Mouse (Mus musculus) hematopoietic stem cell, adult 5-6 weeks (primary cell): ENCODE results near the gene Zfp977. TPM values are rescaled to one million over a fixed set of nuclear protein-coding genes. Genes with fewer than 3 reads are reported as not detected.
"Not testable (repeated sequence)": the region's sequence is repeated elsewhere in the genome, so short reads cannot be mapped to it uniquely, and the experiment has no call there.

Experiments
- ATAC-seq, 2 experiments: fragments of 125-278 bp in 1 of 2; replicated peaks in 1 of 2; 2 replicates each; pipeline ENCODE4 v1.8.0; 2016 to 2017; ENCODE audit warnings: inconsistent platforms in 2 of 2, mild to moderate bottlenecking in 2 of 2, moderate number of reproducible peaks in 2 of 2, low read depth in 1 of 2, moderate TSS enrichment in 1 of 2; ENCODE audit not compliant: low FRiP score in 2 of 2, poor library complexity in 2 of 2, severe bottlenecking in 2 of 2, insufficient read depth in 1 of 2, low TSS enrichment in 1 of 2
- total RNA-seq: library from RNA; stranded (forward); fragments of 172-1452, 232-1000 nt; gene quantifications from 2 replicates; pipeline ENCODE4 v1.2.3, GENCODE M21; 2017

Zfp977 gene
- total RNA-seq, result 0.50 and 1.2 TPM in 2 replicates

DNA sequence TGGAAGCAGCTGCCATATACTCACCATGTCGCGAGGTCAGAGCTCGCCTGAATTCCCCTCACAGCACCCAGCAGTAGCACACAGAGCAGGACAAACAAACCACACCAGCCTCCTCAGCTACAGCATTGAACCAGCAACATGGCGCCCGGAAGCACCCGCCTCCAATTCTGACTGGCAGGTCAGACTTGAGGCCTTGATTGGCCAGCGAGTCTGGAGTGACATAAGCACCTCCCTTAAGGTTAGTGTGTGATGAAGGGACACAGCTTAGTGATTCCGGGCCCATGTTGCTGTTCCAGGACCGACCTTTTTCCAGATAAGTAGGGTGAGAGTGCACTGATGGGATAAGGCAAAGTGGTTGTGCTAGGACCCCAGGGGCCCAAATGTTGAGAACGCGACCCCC, at the start of gene Zfp977:
Zfp977 (minus strand) TSS at position 135 of the 400 bp plus-strand sequence.
- ATAC-seq, result not testable (repeated sequence)

DNA sequence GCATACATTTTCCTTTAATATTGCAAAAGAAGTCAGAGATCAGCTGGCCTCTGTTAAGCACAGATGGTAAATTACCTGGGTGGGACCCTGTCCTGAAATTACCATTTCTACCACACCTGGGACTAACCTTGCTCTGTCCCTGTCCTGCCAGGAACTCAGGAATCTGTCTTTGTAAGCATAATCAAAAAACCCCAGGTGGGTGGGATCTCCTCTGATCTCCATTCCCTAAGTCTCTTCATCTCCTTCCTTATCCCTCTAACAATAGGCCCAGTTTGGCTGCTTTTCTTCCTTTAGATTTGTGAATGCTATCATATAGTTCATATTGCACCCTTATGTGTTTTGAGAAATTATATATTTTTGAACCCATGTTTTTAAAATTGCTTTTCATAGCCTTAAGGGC, 38.7 kb upstream of the Zfp977 start:
- not testable (repeated sequence) for ATAC-seq

DNA sequence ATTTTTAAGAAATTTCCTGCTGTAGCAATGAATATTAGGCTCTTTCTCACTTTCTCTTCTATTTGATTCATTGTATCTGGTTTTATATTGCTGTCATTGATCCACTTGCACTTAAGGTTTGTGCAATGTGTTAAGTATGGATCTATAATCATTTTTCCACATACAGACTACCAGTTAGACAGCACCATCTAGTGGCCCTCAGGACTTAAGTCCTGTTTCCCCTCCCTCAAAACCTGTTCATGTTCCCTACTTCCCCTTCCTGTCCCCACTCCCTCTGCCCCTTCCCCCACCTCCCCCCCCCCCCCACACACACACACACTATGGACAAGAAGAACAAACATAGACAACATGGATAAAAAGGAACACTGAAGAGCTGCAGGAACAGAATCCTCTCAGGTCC, 3.3 kb upstream of the Zfp977 start:
- ATAC-seq, result not testable (repeated sequence)

DNA sequence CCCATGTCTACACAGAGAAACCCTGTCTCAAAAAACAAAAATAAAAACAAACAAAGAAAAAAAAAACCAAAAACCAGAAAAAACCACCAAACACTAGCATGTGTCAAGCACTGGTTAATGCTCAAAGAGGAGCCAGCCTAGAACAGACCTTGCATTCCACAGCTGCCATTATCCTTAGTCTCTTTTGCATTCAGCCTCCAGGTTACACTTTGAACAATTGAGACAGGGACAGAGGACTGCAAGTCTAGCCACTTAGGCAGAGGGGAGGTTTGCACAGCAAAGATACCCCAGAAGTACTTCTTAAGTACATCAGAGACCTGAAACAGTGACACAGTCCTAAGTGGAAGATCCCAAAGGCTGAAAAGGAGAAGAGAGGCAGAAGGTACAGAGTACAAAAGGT, 1.0 kb downstream of the Zfp977 start:
- not testable (repeated sequence) for ATAC-seq

DNA sequence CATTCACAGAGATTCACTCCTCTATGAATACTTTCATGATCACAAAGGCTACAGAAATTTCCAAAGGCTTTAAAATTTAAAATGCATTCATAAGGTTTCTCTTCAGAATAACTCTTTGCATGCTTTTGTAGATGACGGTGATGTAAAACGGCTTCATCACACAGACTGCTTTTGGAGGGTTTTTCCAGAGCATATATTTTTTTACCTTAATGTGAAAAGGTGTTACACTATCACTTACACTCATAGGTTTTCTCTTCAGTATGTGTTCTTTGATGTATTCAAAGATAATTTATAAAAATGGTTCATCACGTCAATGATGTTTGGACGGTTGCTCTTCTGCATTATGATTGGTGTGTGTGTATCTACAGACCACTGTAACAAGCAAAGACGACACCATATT, 13.9 kb downstream of the Zfp977 start, which contains the start of gene Gm21028:
Gm21028 (minus strand) TSS at position 101 of the 400 bp plus-strand sequence.
- no peak for ATAC-seq

DNA sequence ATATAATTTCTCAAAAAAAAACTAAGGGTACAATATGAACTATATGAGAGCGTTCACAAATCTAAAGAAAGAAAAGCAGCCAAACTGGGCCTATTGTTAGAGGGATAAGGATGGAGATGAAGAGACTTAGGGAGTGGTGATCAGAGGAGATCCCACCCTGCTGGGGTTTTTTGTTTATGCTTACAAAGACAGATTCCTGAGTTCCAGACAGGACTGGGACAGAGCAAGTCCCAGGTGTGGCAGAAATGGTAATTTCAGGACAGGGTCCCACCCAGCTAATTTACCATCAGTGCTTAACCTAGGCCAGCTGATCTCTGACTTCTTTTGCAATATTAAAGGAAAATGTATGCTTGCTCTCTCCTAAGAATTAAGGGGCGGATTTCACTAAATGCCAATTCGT, 40.6 kb downstream of the Zfp977 start:
- ATAC-seq, result no peak

Other genes starting within 250 kb of the Zfp977 start
- gene 4933421I07Rik, start 144.4 kb downstream of the Zfp977 start, total RNA-seq, result not detected in 2 replicates
- 58.7 and 67.5 TPM in 2 replicates for gene Zfp141, start 86.8 kb downstream of the Zfp977 start, total RNA-seq
- gene Gm21028, start 14.0 kb downstream of the Zfp977 start, total RNA-seq, result not detected in 2 replicates
- 11.6 and 13.9 TPM in 2 replicates for gene Zfp976, start 50.0 kb upstream of the Zfp977 start, total RNA-seq
- 11.4 and 14.6 TPM in 2 replicates for gene Zfp975, start 100.2 kb upstream of the Zfp977 start, total RNA-seq
- not detected in 2 replicates for gene Gm17067, start 134.5 kb upstream of the Zfp977 start, total RNA-seq
- gene Vmn2r62, start 201.0 kb upstream of the Zfp977 start, total RNA-seq, result not detected in 2 replicates